Mouse (Mus musculus): ENCODE measurements around the gene Ptpn13. TPM values are rescaled to one million over a fixed set of nuclear protein-coding genes. Genes with fewer than 3 reads are reported as not detected.
A peak's percentile ranks its signal among the peaks of the same experiment; 100 is the strongest.

The Ptpn13 gene
- polyA plus RNA-seq, 1 experiment from 2014 or later, result 3.5 TPM

- Histone ChIP-seq H3K9me3 (replicated peaks) (no peaks in the 10 kb centered on the region), H3K4me2 (no peak overlapping the region), H3K4me3 (replicated peaks) (no peak overlapping the region), H3K27me3 (replicated peaks) (no peaks in the 10 kb centered on the region), H3K9ac (replicated peaks) (no peak overlapping the region), H3K36me3 (no peaks in the 10 kb centered on the region), H3K27ac (replicated peaks) (no peak overlapping the region), H3K4me1 (peaks cover 5% of the 10 kb centered on the region)
- 89% methylated on average over 7 of the region's 7 CpGs for WGBS
- no peak for ATAC-seq (ENCODE audit: low FRiP score)
Measured at GRCm38 (mm10) chr5:103442921-103443320, 17.9 kb downstream of the Ptpn13 start.

DNA sequence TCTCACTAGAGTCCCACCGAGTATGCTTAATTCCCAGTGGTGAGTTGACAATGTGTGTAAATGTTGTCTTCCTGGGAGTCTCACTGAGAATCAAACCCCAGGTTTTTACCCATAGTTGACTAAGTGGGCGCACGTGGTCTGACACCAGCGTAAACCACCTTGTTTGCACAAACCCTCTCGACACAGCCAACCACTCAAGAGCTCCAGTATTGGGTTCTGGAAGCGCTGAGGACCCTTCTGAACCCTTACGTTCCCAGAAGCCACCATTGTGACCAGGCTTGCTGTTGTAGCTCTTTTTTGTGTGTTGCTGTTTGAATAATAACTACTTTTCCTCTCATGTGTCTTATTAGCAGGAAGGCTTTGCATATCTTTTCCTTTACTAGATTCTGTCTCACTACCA lies 20.4 kb downstream of the Ptpn13 start:
- Histone ChIP-seq H3K36me3 (no peaks in the 10 kb centered on the region), H3K4me2 (no peak overlapping the region), H3K27ac (replicated peaks) (no peak overlapping the region), H3K27me3 (replicated peaks) (no peaks in the 10 kb centered on the region), H3K4me1 (peaks cover 12% of the 10 kb centered on the region), H3K9ac (replicated peaks) (no peak overlapping the region), H3K4me3 (replicated peaks) (no peak overlapping the region), H3K9me3 (replicated peaks) (no peaks in the 10 kb centered on the region)
- 93% methylated on average over 7 of the region's 7 CpGs for WGBS
- no peak for ATAC-seq (ENCODE audit: low FRiP score)

DNA sequence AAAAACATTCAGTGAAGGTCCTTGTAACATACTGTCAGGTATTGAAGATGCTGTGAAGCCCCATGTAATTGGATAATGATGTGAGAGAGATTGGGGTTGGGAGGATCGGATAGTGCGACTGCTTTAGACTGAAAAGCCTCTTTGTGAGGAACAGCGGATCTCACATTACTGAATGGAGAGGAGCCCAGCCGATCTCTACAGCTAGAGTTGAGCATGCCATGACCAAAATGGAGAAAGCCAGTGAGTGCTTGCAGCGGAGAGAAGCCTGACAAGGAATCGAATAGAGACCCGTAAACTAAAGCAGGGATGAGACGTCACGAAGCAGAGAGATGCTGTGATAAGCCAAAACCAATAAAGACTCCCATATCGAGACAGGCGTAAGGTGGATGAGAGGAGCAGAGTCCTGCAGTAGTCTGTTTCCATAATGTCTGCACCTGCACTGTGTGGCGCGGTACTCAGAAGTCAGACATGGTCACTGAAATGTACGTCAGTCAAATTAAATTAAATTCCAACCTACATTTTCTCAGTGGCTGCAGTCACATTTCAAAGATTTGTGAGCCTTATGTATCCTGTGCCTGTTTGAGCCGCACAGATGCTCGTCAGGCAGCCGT lies 22.9 kb downstream of the Ptpn13 start:
- H3K4me3 ChIP-seq (replicated peaks), result no peak overlapping the region
- WGBS, result 43% methylated on average over 17 of the region's 17 CpGs
- no peaks in the 10 kb centered on the region for H3K9me3 ChIP-seq (replicated peaks)
- H3K27ac ChIP-seq (replicated peaks), result no peak overlapping the region
- H3K9ac ChIP-seq (replicated peaks), result no peak overlapping the region
- peak; percentile 38; the same call in 1 of the 2 replicates for ATAC-seq (ENCODE audit: low FRiP score)
- no peaks in the 10 kb centered on the region for H3K27me3 ChIP-seq (replicated peaks)
- peak overlapping the region; percentile 36 for H3K4me2 ChIP-seq
- peaks cover 12% of the 10 kb centered on the region for H3K4me1 ChIP-seq
- H3K36me3 ChIP-seq, result no peaks in the 10 kb centered on the region

DNA sequence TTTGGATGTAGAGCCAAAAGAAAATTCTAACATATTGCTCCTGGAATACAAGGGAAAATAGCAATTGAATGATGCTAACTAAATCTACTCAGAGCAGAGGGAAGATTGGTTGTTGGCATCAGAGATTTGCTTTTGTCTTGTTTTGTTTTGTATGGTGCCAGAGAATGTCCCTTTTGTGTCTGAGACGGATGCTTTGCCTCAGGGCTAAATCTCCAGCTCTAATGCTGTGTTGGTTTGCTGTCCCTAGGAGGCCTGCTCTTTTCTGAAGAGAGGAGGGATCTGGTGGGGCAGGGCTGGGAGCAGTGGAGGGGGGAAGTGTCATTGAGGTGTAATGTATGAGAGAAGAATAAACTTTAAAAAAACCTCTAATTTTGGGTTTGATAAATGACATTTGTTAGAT lies 23.5 kb downstream of the Ptpn13 start:
- 18% methylated on average over 1 of the region's 1 CpGs for WGBS
- Histone ChIP-seq H3K36me3 (no peaks in the 10 kb centered on the region), H3K27me3 (replicated peaks) (no peaks in the 10 kb centered on the region), H3K9ac (replicated peaks) (no peak overlapping the region), H3K9me3 (replicated peaks) (no peaks in the 10 kb centered on the region), H3K27ac (replicated peaks) (no peak overlapping the region), H3K4me3 (replicated peaks) (no peak overlapping the region), H3K4me2 (peak overlapping the region; percentile 36), H3K4me1 (peaks cover 12% of the 10 kb centered on the region)
- no peak; the same call in 1 of the 2 replicates for ATAC-seq (ENCODE audit: low FRiP score)

GRCm38 (mm10) chr5:103450663-103451062 lies 25.7 kb downstream of the Ptpn13 start:
- Histone ChIP-seq H3K9ac (replicated peaks) (no peak overlapping the region), H3K36me3 (no peaks in the 10 kb centered on the region), H3K4me3 (replicated peaks) (no peak overlapping the region), H3K27ac (replicated peaks) (no peak overlapping the region), H3K4me2 (no peak overlapping the region), H3K27me3 (replicated peaks) (no peaks in the 10 kb centered on the region), H3K9me3 (replicated peaks) (no peaks in the 10 kb centered on the region), H3K4me1 (peaks cover 12% of the 10 kb centered on the region)
- 100% methylated on average over 1 of the region's 1 CpGs for WGBS
- ATAC-seq (ENCODE audit: low FRiP score), result no peak

GRCm38 (mm10) chr5:103453361-103454140 lies 28.6 kb downstream of the Ptpn13 start:
- H3K4me2 ChIP-seq, result no peak overlapping the region
- no peak overlapping the region for H3K4me3 ChIP-seq (replicated peaks)
- H3K9ac ChIP-seq (replicated peaks), result no peak overlapping the region
- WGBS, result 73% methylated on average over 14 of the region's 14 CpGs
- H3K9me3 ChIP-seq (replicated peaks), result no peaks in the 10 kb centered on the region
- no peaks in the 10 kb centered on the region for H3K27me3 ChIP-seq (replicated peaks)
- H3K36me3 ChIP-seq, result no peaks in the 10 kb centered on the region
- no peak overlapping the region for H3K27ac ChIP-seq (replicated peaks)
- peaks cover under 1% of the 10 kb centered on the region; the same call in 1 of the 2 replicates for H3K4me1 ChIP-seq
- no peak for ATAC-seq (ENCODE audit: low FRiP score)

- H3K9ac ChIP-seq (replicated peaks), result no peak overlapping the region
- no peak overlapping the region for H3K27ac ChIP-seq (replicated peaks)
- no peaks in the 10 kb centered on the region for H3K36me3 ChIP-seq
- H3K4me3 ChIP-seq (replicated peaks), result no peak overlapping the region
- ATAC-seq (ENCODE audit: low FRiP score), result no peak
- H3K4me1 ChIP-seq, result no peaks in the 10 kb centered on the region
- H3K9me3 ChIP-seq (replicated peaks), result no peaks in the 10 kb centered on the region
- no peaks in the 10 kb centered on the region for H3K27me3 ChIP-seq (replicated peaks)
- no peak overlapping the region for H3K4me2 ChIP-seq
- 95% methylated on average over 1 of the region's 1 CpGs for WGBS
Measured at GRCm38 (mm10) chr5:103456794-103457193, 31.8 kb downstream of the Ptpn13 start.

- no peak overlapping the region for H3K4me2 ChIP-seq
- 39% methylated on average over 8 of the region's 8 CpGs for WGBS
- no peaks in the 10 kb centered on the region for H3K4me1 ChIP-seq
- H3K4me3 ChIP-seq (replicated peaks), result no peak overlapping the region
- no peaks in the 10 kb centered on the region for H3K9me3 ChIP-seq (replicated peaks)
- no peaks in the 10 kb centered on the region for H3K27me3 ChIP-seq (replicated peaks)
- H3K36me3 ChIP-seq, result no peaks in the 10 kb centered on the region
- H3K9ac ChIP-seq (replicated peaks), result no peak overlapping the region
- ATAC-seq (ENCODE audit: low FRiP score), result no peak
- H3K27ac ChIP-seq (replicated peaks), result no peak overlapping the region
Measured at GRCm38 (mm10) chr5:103458411-103458810, 33.4 kb downstream of the Ptpn13 start.

DNA sequence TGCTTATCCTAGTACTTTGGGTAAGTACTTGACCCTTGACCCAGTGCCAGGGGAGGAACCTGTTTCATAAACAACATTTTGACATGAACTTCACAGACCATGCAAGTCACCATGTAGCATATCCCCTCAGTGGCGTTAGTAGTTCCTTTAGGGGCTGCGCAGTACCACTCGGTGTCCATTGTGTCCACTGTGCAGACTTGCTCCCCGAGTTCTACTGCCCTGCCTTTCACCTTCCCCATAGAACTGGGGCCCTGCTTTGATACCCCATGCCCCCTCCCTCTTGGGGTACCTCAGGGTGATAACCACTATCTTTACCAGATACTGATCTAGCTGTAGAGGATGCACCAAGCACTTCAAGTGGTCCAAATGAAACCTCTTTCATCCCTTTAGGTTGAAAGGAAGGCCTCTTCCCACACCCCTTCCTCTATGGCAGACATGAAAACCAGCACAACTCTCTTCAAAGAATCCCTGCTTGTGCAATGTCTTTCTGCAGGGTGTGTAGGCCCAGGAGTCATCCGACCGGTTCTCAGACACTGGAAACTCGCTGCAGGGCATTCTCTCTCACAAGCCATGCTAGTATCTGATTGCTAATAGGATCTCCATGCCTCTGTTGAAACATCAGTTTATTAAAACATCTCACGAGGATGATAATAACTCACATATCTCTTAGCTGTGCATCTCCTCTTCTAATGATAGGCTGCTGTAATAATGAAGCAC lies 34.1 kb downstream of the Ptpn13 start:
- Histone ChIP-seq H3K27ac (replicated peaks) (no peak overlapping the region), H3K4me3 (replicated peaks) (no peak overlapping the region), H3K4me1 (peaks cover 6% of the 10 kb centered on the region), H3K36me3 (no peaks in the 10 kb centered on the region), H3K27me3 (replicated peaks) (no peaks in the 10 kb centered on the region), H3K9me3 (replicated peaks) (no peaks in the 10 kb centered on the region), H3K4me2 (no peak overlapping the region), H3K9ac (replicated peaks) (no peak overlapping the region)
- 82% methylated on average over 8 of the region's 8 CpGs for WGBS
- no peak for ATAC-seq (ENCODE audit: low FRiP score)

- WGBS, result 83% methylated on average over 6 of the region's 6 CpGs
- no peak overlapping the region for H3K27ac ChIP-seq (replicated peaks)
Measured at GRCm38 (mm10) chr5:103460903-103461302, 35.9 kb downstream of the Ptpn13 start.

DNA sequence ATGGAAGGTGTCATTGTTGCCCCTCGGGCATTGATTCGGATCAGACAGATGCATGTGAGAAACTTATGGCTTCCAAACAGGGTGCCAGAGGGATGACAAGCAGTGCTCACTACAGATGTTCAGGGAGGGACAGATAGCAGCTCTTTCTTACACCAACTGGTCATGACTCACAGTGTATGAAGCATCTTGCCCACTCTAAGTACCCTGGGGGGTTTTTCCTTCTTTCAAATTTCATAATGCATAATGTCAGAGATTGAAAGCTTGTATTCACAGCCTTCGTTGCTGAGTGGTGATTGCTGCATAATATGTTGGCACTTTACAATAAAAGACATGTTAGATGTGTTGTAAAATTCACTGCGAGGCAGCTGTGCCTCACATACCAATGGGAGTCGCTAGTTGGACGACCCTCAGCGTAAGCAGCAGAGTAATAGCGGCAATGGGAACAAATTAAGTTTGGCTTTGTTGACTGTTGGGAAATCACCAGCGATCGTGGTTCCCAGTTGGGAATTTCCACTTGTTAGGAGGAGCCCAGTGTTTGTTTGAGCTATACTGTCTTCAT lies 38.7 kb downstream of the Ptpn13 start:
- no peak for ATAC-seq (ENCODE audit: low FRiP score)
- Histone ChIP-seq H3K9me3 (replicated peaks) (no peaks in the 10 kb centered on the region), H3K9ac (replicated peaks) (no peak overlapping the region), H3K27ac (replicated peaks) (no peak overlapping the region), H3K4me1 (peaks cover 6% of the 10 kb centered on the region), H3K4me2 (no peak overlapping the region), H3K36me3 (no peaks in the 10 kb centered on the region), H3K27me3 (replicated peaks) (no peaks in the 10 kb centered on the region), H3K4me3 (replicated peaks) (no peak overlapping the region)
- 46% methylated on average over 10 of the region's 10 CpGs for WGBS

More at GRCm38 (mm10) chr5:103460903-103461302, 35.9 kb downstream of the Ptpn13 start:
- Histone ChIP-seq H3K27me3 (replicated peaks) (no peaks in the 10 kb centered on the region), H3K4me1 (peaks cover 6% of the 10 kb centered on the region), H3K9me3 (replicated peaks) (no peaks in the 10 kb centered on the region), H3K9ac (replicated peaks) (no peak overlapping the region), H3K4me3 (replicated peaks) (no peak overlapping the region), H3K36me3 (no peaks in the 10 kb centered on the region), H3K4me2 (no peak overlapping the region)
- ATAC-seq (ENCODE audit: low FRiP score), result no peak
